Mouse (Mus musculus) gastrocnemius, postnatal 25 days (tissue): Measurements from ENCODE around the gene Olfr478. TPM values are rescaled to one million over a fixed set of nuclear protein-coding genes. Genes with fewer than 3 reads are reported as not detected.
"Not testable (repeated sequence)": the region's sequence is repeated elsewhere in the genome, so short reads cannot be mapped to it uniquely, and the experiment has no call there.

ENCODE experiments used
- DNase-seq: peaks from one replicate; pipeline ENCODE4 v3.0.0; 2022
- long read RNA-seq, 2 experiments: library from polyadenylated mRNA; stranded (forward); transcript quantifications; one replicate each; pipeline ENCODE4 v2.0.0; 2021
- total RNA-seq, 2 experiments: library from RNA; stranded (reverse); gene quantifications; 1 replicate in 1 of 2; 2 replicates in 1 of 2; pipeline ENCODE4 v1.2.3; 2021

Olfr478 gene
- total RNA-seq: not detected
- long read RNA-seq, experiment 1: 0 reads
- long read RNA-seq, experiment 2: 0 reads

DNA sequence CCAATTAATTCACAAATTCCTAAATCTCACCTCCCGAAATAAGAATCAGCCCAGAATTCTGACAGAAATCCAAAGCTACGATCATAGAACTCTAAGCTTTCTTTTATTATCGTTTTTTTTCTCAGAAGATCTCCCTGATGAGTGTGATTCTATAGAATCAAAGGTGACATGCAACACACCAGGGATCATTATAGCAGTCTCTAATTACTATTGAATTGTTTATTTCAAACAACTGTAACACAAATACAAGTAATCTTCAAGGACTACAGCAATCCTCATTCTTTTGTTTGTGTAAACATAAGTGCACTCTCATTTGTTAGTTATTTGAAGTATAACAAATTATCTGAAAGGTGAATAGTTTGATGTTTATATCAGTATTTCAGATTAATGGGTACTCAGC, at the start of gene Olfr478:
Gene Olfr478 (minus strand): TSS at position 101 of the 400 bp plus-strand sequence.
- DNase-seq: no peak

DNA sequence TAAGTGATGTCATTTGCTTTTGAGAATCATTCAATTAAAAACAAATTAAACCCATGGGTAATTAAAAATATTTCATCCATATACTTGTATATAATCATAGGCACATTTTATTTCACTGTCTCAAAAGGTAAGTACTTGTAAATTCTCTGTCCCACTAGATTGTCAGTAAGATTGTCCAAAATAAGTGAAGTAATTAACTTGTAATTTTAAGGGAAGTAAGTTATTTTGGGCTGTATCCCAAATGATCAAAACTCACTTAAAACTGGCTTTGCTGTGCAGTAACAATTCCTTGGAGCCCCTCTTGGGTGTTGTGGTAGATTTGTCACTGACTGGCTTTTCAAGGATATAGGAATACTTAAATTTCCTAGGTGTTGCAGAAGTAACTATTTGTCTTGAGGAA, 45.8 kb upstream of the Olfr478 start, which contains the start of gene Olfr481:
Gene Olfr481 (plus strand): TSS at position 301 of the 400 bp plus-strand sequence.
- DNase-seq: no peak

DNA sequence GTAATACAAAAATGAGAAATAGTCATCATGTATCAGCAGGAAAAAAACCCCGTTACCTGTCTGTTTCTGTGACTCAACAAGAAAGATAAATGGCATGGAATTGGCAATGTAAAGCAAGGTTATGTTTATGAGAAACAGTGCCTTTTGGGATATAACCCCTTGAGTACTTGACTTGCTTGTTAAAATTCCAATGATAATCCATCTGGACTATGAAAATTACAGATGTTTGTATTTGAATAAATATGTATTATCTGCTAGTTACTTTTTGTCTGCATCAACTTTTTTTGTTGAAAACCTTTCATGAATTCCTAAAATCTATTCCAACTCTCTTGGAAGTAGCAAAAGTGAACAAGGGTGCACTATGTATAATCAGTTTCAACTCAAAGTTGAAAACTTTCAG, 33.5 kb upstream of the Olfr478 start, which contains the start of gene Olfr480:
Gene Olfr480 (minus strand): TSS at position 101 of the 400 bp plus-strand sequence.
- DNase-seq: no peak

DNA sequence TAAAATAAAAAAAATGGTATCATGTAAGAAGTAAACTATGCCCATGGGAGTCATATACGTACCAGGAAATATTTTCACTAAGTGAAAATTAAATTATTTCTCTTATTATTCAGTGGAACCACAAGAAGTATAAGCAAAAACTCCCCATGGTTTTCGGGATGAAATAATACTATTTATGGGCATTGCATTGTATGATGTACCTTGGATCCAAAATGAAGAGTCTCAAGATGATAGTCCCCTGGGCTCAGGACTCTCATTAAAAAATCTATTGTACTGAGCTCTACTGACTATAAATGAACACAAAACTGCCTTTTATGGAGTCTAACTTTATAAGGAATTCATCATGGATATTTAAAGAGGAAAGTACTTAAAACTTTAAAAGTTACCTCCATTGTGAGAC, 16.6 kb upstream of the Olfr478 start, which contains the start of gene Olfr479:
Gene Olfr479 (plus strand): TSS at position 301 of the 400 bp plus-strand sequence.
- no peak for DNase-seq

DNA sequence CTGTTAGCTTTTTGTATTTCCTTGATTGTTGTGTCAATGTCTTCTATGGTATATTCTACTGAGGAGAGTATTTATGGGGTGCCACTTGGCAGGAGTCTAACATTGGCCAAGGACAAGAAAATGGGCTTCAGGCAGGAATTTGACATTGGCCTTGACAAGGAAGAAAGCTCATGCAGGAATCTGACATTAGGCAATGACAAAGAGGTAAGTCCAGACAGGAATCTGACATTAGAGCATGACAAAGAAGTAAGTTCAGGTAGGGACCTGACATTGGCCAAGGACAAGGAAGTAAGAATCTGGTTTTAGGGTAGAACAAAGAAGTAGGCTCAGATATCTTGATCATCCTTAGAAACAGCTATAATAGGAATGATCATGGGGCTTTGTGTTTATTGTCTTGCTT, 19.5 kb downstream of the Olfr478 start:
- not testable (repeated sequence) for DNase-seq

DNA sequence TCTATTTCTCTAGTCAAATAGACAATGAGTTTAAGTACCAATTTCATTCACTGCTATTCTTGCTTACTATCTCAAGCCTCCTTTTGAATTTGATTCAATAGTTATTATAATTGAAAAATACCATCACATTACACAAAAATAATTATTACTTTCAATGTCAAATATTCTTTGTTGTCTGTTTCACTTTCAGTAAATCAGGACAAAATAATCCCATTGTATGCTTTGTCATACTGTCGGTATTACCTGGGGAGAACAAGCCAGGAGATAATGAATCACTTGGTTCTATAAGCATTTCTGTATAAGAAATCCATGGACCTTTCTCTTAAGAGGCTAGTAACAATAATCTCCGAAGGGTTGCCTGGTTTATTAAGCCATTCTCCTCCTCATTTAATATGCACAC, 47.4 kb downstream of the Olfr478 start, which contains the start of gene Olfr477:
Gene Olfr477 (plus strand): TSS at position 301 of the 400 bp plus-strand sequence.
- DNase-seq: no peak

Other genes starting within 250 kb of the Olfr478 start
- gene Ovch2, start 232.8 kb downstream of the Olfr478 start, total RNA-seq: not detected
- not detected for gene Olfr467, start 221.7 kb downstream of the Olfr478 start, total RNA-seq
- not detected for gene Olfr469, start 208.4 kb downstream of the Olfr478 start, total RNA-seq
- gene Olfr470, start 186.5 kb downstream of the Olfr478 start, total RNA-seq: not detected
- gene Olfr472, start 136.1 kb downstream of the Olfr478 start, total RNA-seq: not detected
- not detected for gene Olfr473, start 103.5 kb downstream of the Olfr478 start, total RNA-seq
- not detected for gene Olfr474, start 79.3 kb downstream of the Olfr478 start, total RNA-seq
- not detected for gene Olfr476, start 69.2 kb downstream of the Olfr478 start, total RNA-seq
- gene Olfr477, start 47.3 kb downstream of the Olfr478 start, total RNA-seq: not detected
- not detected for gene Olfr479, start 16.7 kb upstream of the Olfr478 start, total RNA-seq
- gene Olfr480, start 33.4 kb upstream of the Olfr478 start, total RNA-seq: not detected
- not detected for gene Olfr481, start 45.9 kb upstream of the Olfr478 start, total RNA-seq
- under 1 TPM; 0.46 to 0.61 TPM for gene Olfr482, start 63.6 kb upstream of the Olfr478 start, total RNA-seq
- gene Olfr483, start 66.9 kb upstream of the Olfr478 start, total RNA-seq: not detected
- gene Olfr484, start 93.5 kb upstream of the Olfr478 start, total RNA-seq: not detected
- not detected for gene Olfr485, start 125.9 kb upstream of the Olfr478 start, total RNA-seq
- gene Olfr486, start 138.8 kb upstream of the Olfr478 start, total RNA-seq: not detected
- not detected for gene Olfr487, start 180.6 kb upstream of the Olfr478 start, total RNA-seq
- not detected for gene Olfr488, start 224.4 kb upstream of the Olfr478 start, total RNA-seq